Mouse (Mus musculus): ENCODE measurements around the gene Amfr. TPM values are rescaled to one million over a fixed set of nuclear protein-coding genes. Genes with fewer than 3 reads are reported as not detected.
A peak's percentile ranks its signal among the peaks of the same experiment; 100 is the strongest.

The Amfr gene
- total RNA-seq, 1 experiment = 73.6 TPM

GRCm38 (mm10) chr8:93968293-93968692 lies 44.3 kb downstream of the Amfr start:
- Histone ChIP-seq H3K27ac (ENCODE audit: insufficient read depth, low read depth, low read length, poor library complexity, severe bottlenecking) (peak overlapping the region; percentile 42; the same call in 1 of the 2 replicates), H3K4me3 (ENCODE audit: insufficient read depth in 1 of 2, low read depth in 1 of 2, low read length in 2 of 2, poor library complexity in 1 of 2, severe bottlenecking in 1 of 2) (no peak overlapping the region), H3K36me3 (ENCODE audit: control insufficient read depth, insufficient read depth, low read length, poor library complexity, severe bottlenecking) (peaks cover 4% of the 10 kb centered on the region; the same call in 1 of the 2 replicates), H3K4me1 (ENCODE audit: control insufficient read depth in 2 of 2, insufficient read depth in 2 of 2, low read length in 2 of 2, poor library complexity in 1 of 2) (peaks cover 0 to 2% of the 10 kb centered on the region in 2 experiments; a peak in 1 of 4 replicates), H3K9ac (ENCODE audit: insufficient read depth, low read depth, low read length, poor library complexity, severe bottlenecking) (no peak overlapping the region), H3K9me3 (ENCODE audit: control insufficient read depth, insufficient read depth, low read depth, low read length) (no peaks in the 10 kb centered on the region)
- in situ Hi-C loops (cut with MboI; ENCODE audit: low sequenced_read_pairs in 2 of 2, unreplicated experiment in 2 of 2) = no loop called here
- DNase-seq (ENCODE audit: low read depth, low spot score) = no peak
- TF ChIP-seq ZC3H11A (IDR thresholded peaks at IDR 0.05; ENCODE audit: borderline replicate concordance, low read depth, low read length) (no peak), ZNF384 (IDR thresholded peaks at IDR 0.05; ENCODE audit: low read depth, low read length) (no peak), CHD2 (IDR thresholded peaks at IDR 0.05; ENCODE audit: low read depth, low read length) (no peak), HCFC1 (IDR thresholded peaks at IDR 0.05; ENCODE audit: borderline replicate concordance, insufficient read depth, low read length) (no peak), MAFK (IDR thresholded peaks at IDR 0.05; ENCODE audit: insufficient read depth, low read depth, low read length) (no peak)

GRCm38 (mm10) chr8:93960909-93961308 lies 51.7 kb downstream of the Amfr start:
- no peak overlapping the region for H3K27ac ChIP-seq (ENCODE audit: insufficient read depth, low read depth, low read length, poor library complexity, severe bottlenecking)
- no peaks in the 10 kb centered on the region for H3K4me1 ChIP-seq (ENCODE audit: control insufficient read depth in 2 of 2, insufficient read depth in 2 of 2, low read length in 2 of 2, poor library complexity in 1 of 2)
- no peaks in the 10 kb centered on the region for H3K36me3 ChIP-seq (ENCODE audit: control insufficient read depth, insufficient read depth, low read length, poor library complexity, severe bottlenecking)
- no peak overlapping the region for H3K4me3 ChIP-seq (ENCODE audit: insufficient read depth in 1 of 2, low read depth in 1 of 2, low read length in 2 of 2, poor library complexity in 1 of 2, severe bottlenecking in 1 of 2)
- no peaks in the 10 kb centered on the region for H3K9me3 ChIP-seq (ENCODE audit: control insufficient read depth, insufficient read depth, low read depth, low read length)
- in situ Hi-C loops (cut with MboI; ENCODE audit: low sequenced_read_pairs in 2 of 2, unreplicated experiment in 2 of 2) = no loop called here
- TF ChIP-seq HCFC1 (IDR thresholded peaks at IDR 0.05; ENCODE audit: borderline replicate concordance, insufficient read depth, low read length) (no peak), ZC3H11A (IDR thresholded peaks at IDR 0.05; ENCODE audit: borderline replicate concordance, low read depth, low read length) (no peak), ZNF384 (IDR thresholded peaks at IDR 0.05; ENCODE audit: low read depth, low read length) (no peak), MAFK (IDR thresholded peaks at IDR 0.05; ENCODE audit: insufficient read depth, low read depth, low read length) (no peak), CHD2 (IDR thresholded peaks at IDR 0.05; ENCODE audit: low read depth, low read length) (no peak)
- no peak overlapping the region for H3K9ac ChIP-seq (ENCODE audit: insufficient read depth, low read depth, low read length, poor library complexity, severe bottlenecking)
- DNase-seq (ENCODE audit: low read depth, low spot score) = no peak

- TF ChIP-seq CHD2 (IDR thresholded peaks at IDR 0.05; ENCODE audit: low read depth, low read length) = no peak
- H3K9ac ChIP-seq (ENCODE audit: insufficient read depth, low read depth, low read length, poor library complexity, severe bottlenecking) = no peak overlapping the region
- H3K9me3 ChIP-seq (ENCODE audit: control insufficient read depth, insufficient read depth, low read depth, low read length) = no peaks in the 10 kb centered on the region
- no peaks in the 10 kb centered on the region for H3K4me1 ChIP-seq (ENCODE audit: control insufficient read depth in 2 of 2, insufficient read depth in 2 of 2, low read length in 2 of 2, poor library complexity in 1 of 2)
- in situ Hi-C loops (cut with MboI; ENCODE audit: low sequenced_read_pairs in 2 of 2, unreplicated experiment in 2 of 2) = no loop called here
- no peak for DNase-seq (ENCODE audit: low read depth, low spot score)
- no peaks in the 10 kb centered on the region for H3K36me3 ChIP-seq (ENCODE audit: control insufficient read depth, insufficient read depth, low read length, poor library complexity, severe bottlenecking)
- no peak overlapping the region for H3K4me3 ChIP-seq (ENCODE audit: insufficient read depth in 1 of 2, low read depth in 1 of 2, low read length in 2 of 2, poor library complexity in 1 of 2, severe bottlenecking in 1 of 2)
- H3K27ac ChIP-seq (ENCODE audit: insufficient read depth, low read depth, low read length, poor library complexity, severe bottlenecking) = no peak overlapping the region
These were observed 54.2 kb downstream of the Amfr start for GRCm38 (mm10) chr8:93958402-93958801.

- Histone ChIP-seq H3K27ac (ENCODE audit: insufficient read depth, low read depth, low read length, poor library complexity, severe bottlenecking) (no peak overlapping the region), H3K4me3 (ENCODE audit: insufficient read depth in 1 of 2, low read depth in 1 of 2, low read length in 2 of 2, poor library complexity in 1 of 2, severe bottlenecking in 1 of 2) (0 out of 4 replicates have a peak overlapping the region, but pooled peaks of 1 of the 2 experiments have one; percentile 14), H3K4me1 (ENCODE audit: control insufficient read depth in 2 of 2, insufficient read depth in 2 of 2, low read length in 2 of 2, poor library complexity in 1 of 2) (no peaks in the 10 kb centered on the region), H3K36me3 (ENCODE audit: control insufficient read depth, insufficient read depth, low read length, poor library complexity, severe bottlenecking) (no peaks in the 10 kb centered on the region), H3K9me3 (ENCODE audit: control insufficient read depth, insufficient read depth, low read depth, low read length) (no peaks in the 10 kb centered on the region), H3K9ac (ENCODE audit: insufficient read depth, low read depth, low read length, poor library complexity, severe bottlenecking) (no peak overlapping the region)
- in situ Hi-C loops (cut with MboI; ENCODE audit: low sequenced_read_pairs in 2 of 2, unreplicated experiment in 2 of 2) = no loop called here
- TF ChIP-seq ZC3H11A (IDR thresholded peaks at IDR 0.05; ENCODE audit: borderline replicate concordance, low read depth, low read length) (no peak), HCFC1 (IDR thresholded peaks at IDR 0.05; ENCODE audit: borderline replicate concordance, insufficient read depth, low read length) (no peak), MAFK (IDR thresholded peaks at IDR 0.05; ENCODE audit: insufficient read depth, low read depth, low read length) (no peak), ZNF384 (IDR thresholded peaks at IDR 0.05; ENCODE audit: low read depth, low read length) (no peak), CHD2 (IDR thresholded peaks at IDR 0.05; ENCODE audit: low read depth, low read length) (no peak)
- peak; percentile 15 for DNase-seq (ENCODE audit: low read depth, low spot score)
These were observed 60.1 kb downstream of the Amfr start for GRCm38 (mm10) chr8:93952511-93952910.

GRCm38 (mm10) chr8:93950133-93950532 lies 62.5 kb downstream of the Amfr start:
- H3K27ac ChIP-seq (ENCODE audit: insufficient read depth, low read depth, low read length, poor library complexity, severe bottlenecking) = no peak overlapping the region
- DNase-seq (ENCODE audit: low read depth, low spot score) = no peak
- H3K36me3 ChIP-seq (ENCODE audit: control insufficient read depth, insufficient read depth, low read length, poor library complexity, severe bottlenecking) = no peaks in the 10 kb centered on the region
- TF ChIP-seq ZNF384 (IDR thresholded peaks at IDR 0.05; ENCODE audit: low read depth, low read length) (no peak), MAFK (IDR thresholded peaks at IDR 0.05; ENCODE audit: insufficient read depth, low read depth, low read length) (no peak), HCFC1 (IDR thresholded peaks at IDR 0.05; ENCODE audit: borderline replicate concordance, insufficient read depth, low read length) (no peak), ZC3H11A (IDR thresholded peaks at IDR 0.05; ENCODE audit: borderline replicate concordance, low read depth, low read length) (no peak), CHD2 (IDR thresholded peaks at IDR 0.05; ENCODE audit: low read depth, low read length) (no peak)
- H3K4me1 ChIP-seq (ENCODE audit: control insufficient read depth in 2 of 2, insufficient read depth in 2 of 2, low read length in 2 of 2, poor library complexity in 1 of 2) = no peaks in the 10 kb centered on the region
- no peak overlapping the region for H3K9ac ChIP-seq (ENCODE audit: insufficient read depth, low read depth, low read length, poor library complexity, severe bottlenecking)
- H3K4me3 ChIP-seq (ENCODE audit: insufficient read depth in 1 of 2, low read depth in 1 of 2, low read length in 2 of 2, poor library complexity in 1 of 2, severe bottlenecking in 1 of 2) = no peak overlapping the region
- in situ Hi-C loops (cut with MboI; ENCODE audit: low sequenced_read_pairs in 2 of 2, unreplicated experiment in 2 of 2) = no loop called here
- H3K9me3 ChIP-seq (ENCODE audit: control insufficient read depth, insufficient read depth, low read depth, low read length) = no peaks in the 10 kb centered on the region

Measured in ES-E14 (cell line).